Mouse (Mus musculus) kidney, adult 2 months (tissue): ENCODE results near the gene Slc12a8. TPM values are rescaled to one million over a fixed set of nuclear protein-coding genes. Genes with fewer than 3 reads are reported as not detected.
A peak's percentile ranks its signal among the peaks of the same experiment; 100 is the strongest.

Experiments used
- DNase-seq: peaks from one replicate; pipeline ENCODE4 v3.0.0; 2021
- H3K27ac ChIP-seq: fragments of 200-500 bp; 2 replicates; pipeline ENCODE4 v1.5.1; 2012; ENCODE audit warnings: low read depth, low read length, control low read depth, inconsistent platforms; ENCODE audit not compliant: insufficient read depth
- H3K27me3 ChIP-seq: fragments of 200-500 bp; replicated peaks from 2 replicates; pipeline ENCODE4 v1.6.1; 2012; ENCODE audit warnings: mild to moderate bottlenecking, moderate library complexity, low read length, inconsistent platforms; ENCODE audit not compliant: control insufficient read depth, insufficient read depth
- H3K36me3 ChIP-seq: fragments of 200-500 bp; 2 replicates; pipeline ENCODE4 v1.6.1; 2012; ENCODE audit warnings: mild to moderate bottlenecking, moderate library complexity, low read length, inconsistent platforms; ENCODE audit not compliant: control insufficient read depth, insufficient read depth
- H3K4me1 ChIP-seq: fragments of 200-500 bp; 2 replicates; pipeline ENCODE4 v1.6.1; 2011; ENCODE audit warnings: low read length; ENCODE audit not compliant: control insufficient read depth, insufficient read depth
- H3K4me3 ChIP-seq: fragments of 200-500 bp; 2 replicates; pipeline ENCODE4 v1.5.1; 2011; ENCODE audit warnings: mild to moderate bottlenecking, low read depth, low read length, control low read depth; ENCODE audit not compliant: insufficient read depth
- CTCF ChIP-seq: fragments of 200-500 bp; conservative IDR thresholded peaks from 2 replicates; pipeline ENCODE4 v1.5.1; 2011; ENCODE audit warnings: low read depth, mild to moderate bottlenecking, control low read depth, low read length, moderate library complexity, mixed read lengths; ENCODE audit not compliant: insufficient read depth, insufficient read length
- POLR2A ChIP-seq: fragments of 200-500 bp; IDR thresholded peaks from one replicate; pipeline ENCODE4 v1.6.1; 2011; ENCODE audit warnings: low read depth, low read length, control low read depth
- WGBS: fragments of 180-500 bp; shearing (Covaris S2); methylation state at CpG from one replicate; pipeline ENCODE4 v1.1.7; 2018; 5-methylcytosine and 5-hydroxymethylcytosine counted together
- polyA plus RNA-seq: library from polyadenylated mRNA; depleted of rRNA; stranded (reverse); fragments of >200 nt; gene quantifications from 2 replicates; pipeline ENCODE4 v1.2.3, GENCODE M21; 2012

Slc12a8 gene
- polyA plus RNA-seq, 1 experiment: 0.50 TPM

GRCm38 (mm10) chr16:33669072-33669471 is 151.9 kb downstream of the Slc12a8 start:
- Histone ChIP-seq H3K4me3 (no peak overlapping the region), H3K4me1 (no peaks in the 10 kb centered on the region), H3K27ac (no peak overlapping the region), H3K36me3 (no peaks in the 10 kb centered on the region), H3K27me3 (no peaks in the 10 kb centered on the region)
- DNase-seq: no peak
- no peak for TF ChIP-seq CTCF
- no peak for TF ChIP-seq POLR2A
- 96% methylated on average over 1 of the region's 1 CpGs for WGBS

- 67% methylated on average over 3 of the region's 3 CpGs for WGBS
- DNase-seq: no peak
- no peak overlapping the region for H3K27ac ChIP-seq
Observed at GRCm38 (mm10) chr16:33670340-33670739, 153.2 kb downstream of the Slc12a8 start.

GRCm38 (mm10) chr16:33670933-33671332 is 153.8 kb downstream of the Slc12a8 start:
- no peaks in the 10 kb centered on the region for H3K36me3 ChIP-seq
- H3K27ac ChIP-seq: no peak overlapping the region
- 0 out of 2 replicates have a peak, but pooled peaks cover 3% of the 10 kb centered on the region for H3K4me1 ChIP-seq
- no peak for DNase-seq
- H3K4me3 ChIP-seq: no peak overlapping the region
- no peaks in the 10 kb centered on the region for H3K27me3 ChIP-seq
- 97% methylated on average over 2 of the region's 2 CpGs for WGBS
- TF ChIP-seq POLR2A (no peak), CTCF (no peak)

More at GRCm38 (mm10) chr16:33670340-33670739, 153.2 kb downstream of the Slc12a8 start:
- Histone ChIP-seq H3K4me1 (no peaks in the 10 kb centered on the region), H3K36me3 (no peaks in the 10 kb centered on the region), H3K27me3 (no peaks in the 10 kb centered on the region), H3K4me3 (no peak overlapping the region)
- no peak for TF ChIP-seq CTCF
- no peak for TF ChIP-seq POLR2A

- TF ChIP-seq CTCF: no peak
- TF ChIP-seq POLR2A: no peak
- Histone ChIP-seq H3K27ac (no peak overlapping the region), H3K4me3 (no peak overlapping the region), H3K36me3 (no peaks in the 10 kb centered on the region), H3K4me1 (peaks cover 9% of the 10 kb centered on the region), H3K27me3 (no peaks in the 10 kb centered on the region)
- DNase-seq: no peak
- 92% methylated on average over 4 of the region's 4 CpGs for WGBS
Observed at GRCm38 (mm10) chr16:33672188-33672587, 155.1 kb downstream of the Slc12a8 start.

- Histone ChIP-seq H3K4me3 (no peak overlapping the region), H3K4me1 (peaks cover 9% of the 10 kb centered on the region), H3K36me3 (no peaks in the 10 kb centered on the region), H3K27ac (no peak overlapping the region), H3K27me3 (no peaks in the 10 kb centered on the region)
- DNase-seq: no peak
- 94% methylated on average over 4 of the region's 4 CpGs for WGBS
- TF ChIP-seq POLR2A (no peak), CTCF (no peak)
Observed at GRCm38 (mm10) chr16:33672643-33673042, 155.5 kb downstream of the Slc12a8 start.

- H3K27me3 ChIP-seq: no peaks in the 10 kb centered on the region
- no peak overlapping the region for H3K4me3 ChIP-seq
- H3K4me1 ChIP-seq: peaks cover 9% of the 10 kb centered on the region
- TF ChIP-seq POLR2A (no peak), CTCF (no peak)
- no peaks in the 10 kb centered on the region for H3K36me3 ChIP-seq
- whole genome bisulfite sequencing: 70% methylated on average over 14 of the region's 14 CpGs
- peak; percentile 46 for DNase-seq
- no peak overlapping the region for H3K27ac ChIP-seq
Observed at GRCm38 (mm10) chr16:33673530-33674109, 156.5 kb downstream of the Slc12a8 start.

- no peaks in the 10 kb centered on the region for H3K27me3 ChIP-seq
- no peak overlapping the region for H3K4me3 ChIP-seq
- peak overlapping the region; percentile 39 for H3K27ac ChIP-seq
- no peak for DNase-seq
- no peaks in the 10 kb centered on the region for H3K36me3 ChIP-seq
- WGBS: 80% methylated on average over 10 of the region's 10 CpGs
- H3K4me1 ChIP-seq: peaks cover 9% of the 10 kb centered on the region
- no peak for TF ChIP-seq POLR2A
- TF ChIP-seq CTCF: no peak
Observed at GRCm38 (mm10) chr16:33675151-33675847, 158.2 kb downstream of the Slc12a8 start.

- Histone ChIP-seq H3K4me3 (no peak overlapping the region), H3K4me1 (peaks cover 9% of the 10 kb centered on the region), H3K27me3 (no peaks in the 10 kb centered on the region), H3K36me3 (no peaks in the 10 kb centered on the region), H3K27ac (peak overlapping the region; percentile 39)
- TF ChIP-seq POLR2A (no peak), CTCF (no peak)
- 48% methylated on average over 3 of the region's 3 CpGs for WGBS
- peak; percentile 79 for DNase-seq
Observed at GRCm38 (mm10) chr16:33675848-33676184, 158.7 kb downstream of the Slc12a8 start.
